Mouse (Mus musculus) lung, postnatal 10 days (tissue): ENCODE data around the gene Taf3.

Source experiments
- DNase-seq: peaks from one replicate; pipeline ENCODE4 v3.0.0; 2021

The Taf3 gene

GRCm38 (mm10) chr2:9955576-9956535, 92.5 kb downstream of the Taf3 start:
- DNase-seq = no peak

DNA sequence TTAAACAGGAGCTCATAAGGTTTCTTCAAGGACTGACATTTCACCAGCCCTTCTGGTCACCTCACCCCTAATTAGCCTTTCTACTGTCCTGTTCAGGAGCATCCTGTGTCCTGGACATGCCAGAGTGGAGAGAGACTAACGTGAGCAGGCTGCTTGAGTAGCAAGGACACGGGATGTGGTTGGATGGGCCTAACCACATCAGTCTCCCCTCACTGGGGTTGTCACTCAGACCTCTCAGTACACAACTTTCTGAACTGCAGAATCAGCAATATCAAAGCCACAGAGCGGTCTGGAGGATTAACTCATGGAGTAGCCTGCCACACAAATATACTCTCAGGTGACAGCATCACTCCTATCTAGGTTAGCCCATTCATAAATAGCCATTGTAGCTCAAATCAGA, 101.7 kb downstream of the Taf3 start:
- DNase-seq = no peak

DNA sequence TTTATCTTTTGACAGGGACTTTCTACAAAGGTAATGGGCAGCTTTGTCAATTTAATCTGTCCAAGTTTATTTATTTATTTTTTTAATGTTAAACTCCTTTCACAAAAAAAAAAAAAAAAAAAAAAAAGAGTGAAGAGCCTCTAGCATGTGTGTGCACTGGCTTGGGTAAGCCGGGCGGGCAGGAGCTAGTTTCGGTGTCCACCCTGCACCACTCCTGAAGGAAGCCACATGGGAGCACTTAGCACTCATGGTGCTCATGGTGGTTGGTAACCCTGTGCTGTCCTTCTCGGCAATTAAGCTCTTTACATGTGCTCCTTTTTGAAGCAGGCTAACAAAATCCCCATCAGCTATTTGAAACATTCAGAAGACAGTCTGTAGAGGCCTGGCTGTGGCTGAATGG, 102.8 kb downstream of the Taf3 start:
- DNase-seq = no peak

DNA sequence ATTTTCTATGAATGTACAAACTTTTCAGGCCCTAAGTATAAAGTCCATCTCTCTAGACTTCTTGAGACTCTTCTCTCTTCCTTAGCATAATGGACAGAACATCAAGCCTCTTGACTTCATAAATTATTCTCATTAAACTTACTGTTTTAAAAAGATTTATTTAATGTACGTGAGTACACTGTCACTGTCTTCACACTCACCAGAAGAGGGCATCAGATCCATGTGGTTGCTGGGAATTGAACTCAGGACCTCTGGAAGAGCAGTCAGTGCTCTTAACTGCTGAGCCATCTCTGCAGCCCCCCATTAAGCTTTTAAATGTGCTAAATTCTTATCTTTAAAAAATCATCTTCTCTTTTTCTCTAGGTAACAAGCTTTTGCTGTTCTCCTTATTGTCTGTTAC, 105.4 kb downstream of the Taf3 start:
- DNase-seq = no peak

GRCm38 (mm10) chr2:9939250-9939649, 109.1 kb downstream of the Taf3 start:
- DNase-seq = no peak

DNA sequence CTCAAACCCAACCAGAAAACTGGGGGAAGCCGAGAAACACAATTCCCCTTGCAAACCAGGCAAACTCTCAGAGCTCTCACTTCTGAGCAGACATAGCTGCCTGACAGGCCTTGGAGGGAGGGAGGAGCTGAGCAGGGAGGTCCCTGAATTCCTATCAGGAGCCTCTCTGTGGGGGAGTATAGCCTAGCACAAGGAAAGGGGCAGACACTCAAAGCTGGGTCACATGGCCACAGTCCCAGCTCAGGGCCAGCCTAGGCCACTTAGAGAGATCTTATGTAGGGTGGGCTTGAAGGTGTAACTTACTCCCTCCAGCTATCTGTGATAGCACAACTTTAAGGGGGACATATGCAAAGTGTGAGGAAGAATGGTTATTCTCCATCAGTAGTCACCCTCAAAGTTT, 112.4 kb downstream of the Taf3 start:
- no peak for DNase-seq

- no peak for DNase-seq
Observed at GRCm38 (mm10) chr2:9926905-9927283, 121.5 kb downstream of the Taf3 start.

- no peak for DNase-seq
Observed at GRCm38 (mm10) chr2:9926194-9926904, 122.0 kb downstream of the Taf3 start.

DNA sequence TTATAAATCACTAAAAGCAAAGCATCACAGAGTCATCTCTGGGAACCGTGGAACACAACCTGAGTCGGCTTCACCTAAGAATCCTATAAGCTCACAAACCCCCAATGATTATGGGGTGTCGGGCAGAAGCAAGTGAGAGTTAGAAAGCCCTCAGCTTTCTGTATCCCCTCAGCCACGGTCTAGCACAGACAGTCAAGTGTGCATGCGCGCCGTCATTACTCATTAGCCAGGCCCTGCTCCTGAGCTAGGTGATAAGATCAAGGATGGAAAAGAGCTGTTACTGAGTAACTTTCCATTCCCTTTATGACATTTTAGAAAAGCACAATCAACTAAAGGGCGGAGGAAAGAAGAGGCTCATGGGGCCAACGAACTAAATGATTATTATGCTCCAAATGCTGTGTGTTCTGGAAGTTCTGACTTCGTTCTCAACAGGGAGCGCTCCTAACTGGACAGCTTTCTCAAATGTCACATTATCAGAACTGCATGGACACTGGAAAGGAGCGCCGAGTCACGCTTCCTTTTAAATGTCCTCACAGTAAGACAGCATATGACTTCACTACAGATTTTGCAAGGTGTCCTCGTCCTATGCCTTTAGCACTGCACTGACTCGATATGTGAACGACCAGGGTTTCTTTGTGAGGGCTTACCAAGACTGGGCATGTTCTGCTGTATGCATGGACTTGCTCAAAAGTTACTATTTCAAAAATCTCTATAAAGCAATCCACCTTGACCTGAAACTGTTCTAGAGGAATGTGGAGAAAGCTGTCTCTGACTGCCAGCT, 129.5 kb downstream of the Taf3 start:
- no peak for DNase-seq

DNA sequence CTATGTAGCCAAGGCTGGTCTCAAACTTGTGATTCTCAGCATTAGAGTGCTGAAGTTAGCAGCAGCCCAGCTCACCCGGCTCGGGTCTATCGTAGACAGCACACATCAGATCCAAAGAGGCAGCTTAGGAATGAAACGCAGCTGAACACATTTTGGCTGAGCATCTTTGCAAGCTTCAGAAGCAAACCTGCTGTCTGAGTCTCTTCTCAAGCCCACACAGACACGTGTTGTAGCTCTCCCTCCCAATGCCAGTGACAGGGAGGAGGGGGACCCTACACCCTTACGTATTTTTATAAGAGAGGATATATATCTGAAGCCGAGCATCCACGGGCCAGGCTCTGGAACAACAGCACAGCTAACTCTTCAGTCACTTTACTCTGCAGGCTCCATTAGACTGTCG, 130.8 kb downstream of the Taf3 start:
- no peak for DNase-seq

- no peak for DNase-seq
Observed at GRCm38 (mm10) chr2:9905995-9906394, 142.4 kb downstream of the Taf3 start.

- DNase-seq = no peak
Observed at GRCm38 (mm10) chr2:9903854-9904560, 144.4 kb downstream of the Taf3 start.

- no peak for DNase-seq
Observed at GRCm38 (mm10) chr2:9897846-9898245, 150.6 kb downstream of the Taf3 start.

DNA sequence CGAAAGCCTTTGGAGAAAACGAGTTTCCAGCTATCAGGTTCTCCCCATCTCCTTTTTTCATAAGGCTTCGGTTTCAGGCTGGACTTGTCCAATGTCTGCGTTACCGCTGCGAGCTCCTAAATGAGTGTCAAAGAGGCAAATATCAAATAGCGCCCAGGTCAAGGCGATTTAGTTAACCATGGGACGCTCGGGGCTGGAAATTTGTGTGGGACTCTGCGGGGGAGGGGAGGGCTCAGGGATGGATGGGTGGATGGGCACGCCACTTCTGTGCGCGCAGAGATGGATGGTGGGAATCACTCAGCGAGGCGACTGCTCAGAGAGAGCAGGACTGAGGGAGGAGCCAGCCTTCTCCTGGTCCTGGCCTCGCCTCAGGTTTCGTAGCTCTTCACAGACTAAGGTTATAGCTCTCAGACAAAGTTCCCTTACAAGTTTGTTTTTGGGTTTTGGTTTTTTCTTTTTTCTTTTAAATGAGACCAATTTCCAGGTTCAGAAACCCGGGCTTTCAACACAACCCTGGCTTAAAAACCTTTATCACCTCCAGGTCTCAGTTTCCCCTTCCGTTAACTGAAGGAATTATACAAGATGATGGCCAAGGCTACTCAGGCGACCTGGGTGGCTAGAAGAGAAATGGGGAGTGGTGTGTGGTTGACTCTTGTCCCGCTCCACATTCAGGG, 152.2 kb downstream of the Taf3 start:
- no peak for DNase-seq

- no peak for DNase-seq
Observed at GRCm38 (mm10) chr2:9894836-9895593, 153.4 kb downstream of the Taf3 start.

GRCm38 (mm10) chr2:9893272-9893953, 155.0 kb downstream of the Taf3 start:
- no peak for DNase-seq

DNA sequence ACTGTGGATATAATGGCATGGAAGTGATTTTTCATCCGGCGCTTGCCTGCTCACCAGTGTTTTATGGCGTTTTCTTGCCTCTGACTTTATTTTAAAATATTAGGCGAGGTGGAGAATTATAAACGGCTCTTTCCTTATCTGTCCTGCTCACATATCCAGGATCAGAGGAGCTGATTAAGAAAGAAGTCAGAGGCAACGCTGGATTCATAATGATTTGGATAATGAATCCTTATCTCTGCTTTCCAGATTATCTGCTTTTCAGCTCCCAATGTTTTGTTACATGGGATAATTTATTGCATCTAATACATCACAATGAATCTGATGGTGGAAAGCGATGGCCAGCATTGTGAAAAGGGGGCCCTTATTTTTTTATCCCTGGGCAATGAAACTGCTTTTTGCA, 155.9 kb downstream of the Taf3 start:
- DNase-seq = no peak

- no peak for DNase-seq
Observed at GRCm38 (mm10) chr2:9890906-9891305, 157.5 kb downstream of the Taf3 start.

DNA sequence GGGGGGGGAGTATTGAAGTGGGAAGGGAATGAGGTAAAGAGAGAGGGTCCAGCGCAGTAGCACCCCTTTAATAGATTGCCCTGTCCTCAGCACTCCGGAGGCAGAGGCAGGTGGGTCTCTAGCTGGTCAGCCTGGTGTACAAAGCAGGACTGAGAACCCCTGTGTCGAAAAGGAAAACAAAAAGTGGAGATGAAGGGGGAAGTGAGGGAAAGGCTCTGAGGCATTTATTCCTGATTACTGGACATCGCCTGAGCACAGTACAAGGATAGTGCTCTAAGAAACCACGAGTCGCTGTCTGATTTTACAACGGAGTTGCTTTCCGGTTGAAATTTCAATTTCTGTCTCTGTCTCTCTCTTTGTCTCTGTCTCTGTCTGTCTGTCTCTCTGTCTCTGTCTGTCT, 158.1 kb downstream of the Taf3 start:
- DNase-seq = no peak

DNA sequence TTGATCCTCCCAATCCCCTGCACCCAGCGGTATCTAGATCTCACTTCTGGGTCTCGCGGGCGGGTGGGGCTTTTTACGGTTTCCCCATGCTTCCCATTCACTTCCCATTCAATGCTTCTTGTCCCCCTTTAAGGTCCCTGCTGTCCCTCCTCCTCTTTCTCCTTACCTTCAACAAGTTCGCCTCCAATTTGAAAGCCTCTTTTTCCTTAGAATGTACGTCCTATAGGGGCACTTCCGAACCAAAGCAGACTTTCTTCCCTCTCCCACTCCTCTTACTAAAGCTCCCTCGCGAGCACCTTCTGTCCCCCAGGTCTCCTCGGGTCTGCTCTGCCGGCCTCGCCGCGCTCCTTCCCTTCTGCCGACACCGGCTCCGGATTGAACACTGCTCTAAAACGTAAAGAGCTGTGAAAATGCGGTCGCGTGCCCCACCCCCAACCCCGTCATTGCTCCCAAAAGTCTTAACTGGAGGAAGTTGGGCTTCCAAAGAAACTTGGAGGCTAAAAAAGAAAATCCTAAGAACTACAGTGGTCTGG, 158.7 kb downstream of the Taf3 start, which contains the start of gene Gata3:
Gata3 (minus strand) TSS at position 384 of the 533 bp plus-strand sequence.
- no peak for DNase-seq
